Mouse (Mus musculus) lung, embryonic 14.5 days (tissue): ENCODE data around the gene Rab8b. TPM values are rescaled to one million over a fixed set of nuclear protein-coding genes. Genes with fewer than 3 reads are reported as not detected.

ENCODE experiments used
- ATAC-seq: fragments of 200-750 bp; cut with Nextera tagmentation; 2 replicates; pipeline ENCODE4 v1.8.0; 2017; ENCODE audit warnings: mild to moderate bottlenecking, moderate TSS enrichment, moderate library complexity; ENCODE audit not compliant: insufficient read depth
- DNase-seq: peaks from one replicate; pipeline ENCODE4 v3.0.0-alpha.2; 2015
- H3K27ac ChIP-seq: fragments of 300-500 bp; sonication (generic); 2 replicates; pipeline ENCODE4 v1.5.1; 2014; ENCODE audit warnings: low read depth, mild to moderate bottlenecking, moderate library complexity
- H3K27me3 ChIP-seq: fragments of 300-500 bp; sonication (generic); 2 replicates; pipeline ENCODE4 v1.6.1; 2014; ENCODE audit warnings: low read length, control low read depth; ENCODE audit not compliant: insufficient read depth
- H3K36me3 ChIP-seq: fragments of 300-500 bp; sonication (generic); 2 replicates; pipeline ENCODE4 v1.6.1; 2014; ENCODE audit warnings: control low read depth; ENCODE audit not compliant: insufficient read depth
- H3K4me1 ChIP-seq: fragments of 300-500 bp; sonication (generic); 2 replicates; pipeline ENCODE4 v1.6.1; 2014; ENCODE audit warnings: antibody characterized with exemption, control low read depth; ENCODE audit not compliant: insufficient read depth
- H3K4me2 ChIP-seq: fragments of 300-500 bp; sonication (generic); 2 replicates; pipeline ENCODE4 v1.6.1; 2014; ENCODE audit warnings: mild to moderate bottlenecking
- H3K4me3 ChIP-seq: fragments of 300-500 bp; sonication (generic); 2 replicates; pipeline ENCODE4 v1.5.1; 2014; ENCODE audit warnings: low read depth, low read length
- H3K9ac ChIP-seq: fragments of 300-500 bp; sonication (generic); 2 replicates; pipeline ENCODE4 v1.6.1; 2014
- H3K9me3 ChIP-seq: fragments of 300-500 bp; sonication (generic); 2 replicates; pipeline ENCODE4 v1.6.1; 2016; ENCODE audit warnings: low read depth, low read length, control low read depth
- CTCF ChIP-seq: IDR thresholded peaks from 2 replicates; pipeline ENCODE4 v1.5.1; 2016; ENCODE audit warnings: antibody characterized with exemption, low read depth
- WGBS: fragments of 180-500 bp; shearing (Covaris S2); extraction: QIAGEN DNeasy Blood & Tissue Kit; methylation state at CpG from one replicate; pipeline ENCODE4 v1.1.7; 2014; 5-methylcytosine and 5-hydroxymethylcytosine counted together
- polyA plus RNA-seq: library from polyadenylated mRNA; unstranded; fragments of >200 nt; fragmentation: Nextera tagmentation; extraction: Ambion mirVana; gene quantifications from 2 replicates; pipeline ENCODE4 v1.2.1, GENCODE M21; 2014

Gene Rab8b
- polyA plus RNA-seq, 1 experiment from 2014 or later: 35.0 TPM

- Histone ChIP-seq H3K36me3 (peaks cover 4% of the 10 kb centered on the region; the same call in 1 of the 2 replicates), H3K4me1 (0 out of 2 replicates have a peak, but pooled peaks cover 3% of the 10 kb centered on the region), H3K9me3 (no peaks in the 10 kb centered on the region), H3K4me3 (peak overlapping the region; percentile 55), H3K9ac (peak overlapping the region; percentile 70), H3K4me2 (peak overlapping the region; percentile 83), H3K27ac (peak overlapping the region; percentile 87), H3K27me3 (no peaks in the 10 kb centered on the region)
- under 1% methylated on average over 43 of the region's 43 CpGs for WGBS
- DNase-seq: no peak
- ATAC-seq: peak; percentile 59
- no peak for TF ChIP-seq CTCF
Measured at GRCm38 (mm10) chr9:66794629-66795463, 124.6 kb downstream of the Rab8b start.

Other genes with a start within 250 kb of the Rab8b start
- 0.92 and 0.93 TPM in 2 replicates for gene Car12, start 206.0 kb downstream of the Rab8b start, polyA plus RNA-seq
- gene Aph1b, start 124.2 kb downstream of the Rab8b start, polyA plus RNA-seq: 9.3 and 9.6 TPM in 2 replicates
- gene Gm10647, start 122.6 kb downstream of the Rab8b start, polyA plus RNA-seq: 0.46 and 0.49 TPM in 2 replicates
- 3.6 and 4.0 TPM in 2 replicates for gene Aph1c, start 85.0 kb downstream of the Rab8b start, polyA plus RNA-seq
- gene Rps27l, start 26.4 kb upstream of the Rab8b start, polyA plus RNA-seq: 656 and 719 TPM in 2 replicates
- 8.7 and 9.8 TPM in 2 replicates for gene Lactb, start 55.8 kb upstream of the Rab8b start, polyA plus RNA-seq
- 635 and 725 TPM in 2 replicates for gene Tpm1, start 129.7 kb upstream of the Rab8b start, polyA plus RNA-seq